Mouse (Mus musculus) myocyte (in vitro differentiated cells): ENCODE results near the gene Vkorc1.

ENCODE experiments used
- E2F4 ChIP-seq: IDR thresholded peaks from one replicate; pipeline ENCODE4 v1.6.1; 2011; ENCODE audit warnings: mild to moderate bottlenecking, control low read depth, moderate library complexity; ENCODE audit not compliant: insufficient read depth
- MAX ChIP-seq: IDR thresholded peaks from one replicate; pipeline ENCODE4 v1.6.1; 2011; ENCODE audit warnings: low read depth, mild to moderate bottlenecking, control low read depth
- MYOD1 ChIP-seq, 3 experiments: IDR thresholded peaks; one replicate each; pipeline ENCODE4 v1.6.1; 2011; ENCODE audit warnings: control low read depth in 2 of 3, low read depth in 2 of 3, mild to moderate bottlenecking in 2 of 3, moderate library complexity in 1 of 3; ENCODE audit not compliant: insufficient read length in 2 of 3, control insufficient read depth in 1 of 3
- MYOG ChIP-seq, 3 experiments: IDR thresholded peaks; one replicate each; pipeline ENCODE4 v1.6.1; 2011; ENCODE audit warnings: control low read depth in 2 of 3, low read depth in 2 of 3, mild to moderate bottlenecking in 2 of 3; ENCODE audit not compliant: insufficient read length in 2 of 3, control insufficient read depth in 1 of 3, insufficient read depth in 1 of 3
- POLR2A ChIP-seq: IDR thresholded peaks from one replicate; pipeline ENCODE4 v1.6.1; 2011; ENCODE audit warnings: low read depth, mild to moderate bottlenecking, control low read depth, moderate library complexity; ENCODE audit not compliant: insufficient read length
- POLR2AphosphoS2 ChIP-seq: IDR thresholded peaks from one replicate; pipeline ENCODE4 v1.6.1; 2011; ENCODE audit warnings: low read depth, control low read depth; ENCODE audit not compliant: insufficient read length
- REST ChIP-seq: IDR thresholded peaks from one replicate; pipeline ENCODE4 v1.6.1; 2011; ENCODE audit warnings: mild to moderate bottlenecking, control low read depth, moderate library complexity; ENCODE audit not compliant: insufficient read depth, insufficient read length
- TCF12 ChIP-seq: IDR thresholded peaks from one replicate; pipeline ENCODE4 v1.6.1; 2011; ENCODE audit warnings: mild to moderate bottlenecking, control low read depth; ENCODE audit not compliant: poor library complexity, insufficient read depth, severe bottlenecking
- TCF3 ChIP-seq: IDR thresholded peaks from one replicate; pipeline ENCODE4 v1.6.1; 2011; ENCODE audit warnings: low read depth, control low read depth; ENCODE audit not compliant: insufficient read length
- USF1 ChIP-seq: IDR thresholded peaks from one replicate; pipeline ENCODE4 v1.6.1; 2011; ENCODE audit warnings: low read depth, mild to moderate bottlenecking, control low read depth, moderate library complexity

GRCm38 (mm10) chr7:127907939-127908338 is 12.5 kb upstream of the Vkorc1 start:
- TF ChIP-seq USF1: no peak
- TF ChIP-seq POLR2AphosphoS2: no peak
- no peak for TF ChIP-seq TCF12
- TF ChIP-seq MAX: no peak
- TF ChIP-seq E2F4: no peak
- TF ChIP-seq TCF3: no peak
- TF ChIP-seq POLR2A: no peak
- no peak for TF ChIP-seq MYOG (IDR thresholded peaks at IDR 0.05; ENCODE audit: control insufficient read depth in 1 of 3, insufficient read depth in 1 of 3, insufficient read length in 2 of 3, low read depth in 2 of 3)
- TF ChIP-seq MYOD1 (IDR thresholded peaks at IDR 0.05; ENCODE audit: control insufficient read depth in 1 of 3, insufficient read length in 2 of 3, low read depth in 2 of 3): no peak
- TF ChIP-seq REST: no peak
